Mouse (Mus musculus) bone marrow, adult 2 months (tissue): ENCODE measurements at regions not wholly inside any gene's neighbourhood (a gene's known extent, or its start where the extent isn't known, plus 50 kb on each side); places are given as distances from the start of the nearest gene placed in this dataset.

Source experiments
- CTCF ChIP-seq: fragments of 200-500 bp; IDR thresholded peaks from 2 replicates; pipeline ENCODE4 v1.5.1; 2011; ENCODE audit warnings: low read length, control low read depth; ENCODE audit not compliant: control insufficient read depth, insufficient read depth
- POLR2A ChIP-seq: fragments of 200-500 bp; IDR thresholded peaks from 2 replicates; pipeline ENCODE4 v1.6.1; 2011; ENCODE audit warnings: low read depth, mild to moderate bottlenecking, control low read depth, low read length, borderline replicate concordance; ENCODE audit not compliant: control insufficient read depth

DNA sequence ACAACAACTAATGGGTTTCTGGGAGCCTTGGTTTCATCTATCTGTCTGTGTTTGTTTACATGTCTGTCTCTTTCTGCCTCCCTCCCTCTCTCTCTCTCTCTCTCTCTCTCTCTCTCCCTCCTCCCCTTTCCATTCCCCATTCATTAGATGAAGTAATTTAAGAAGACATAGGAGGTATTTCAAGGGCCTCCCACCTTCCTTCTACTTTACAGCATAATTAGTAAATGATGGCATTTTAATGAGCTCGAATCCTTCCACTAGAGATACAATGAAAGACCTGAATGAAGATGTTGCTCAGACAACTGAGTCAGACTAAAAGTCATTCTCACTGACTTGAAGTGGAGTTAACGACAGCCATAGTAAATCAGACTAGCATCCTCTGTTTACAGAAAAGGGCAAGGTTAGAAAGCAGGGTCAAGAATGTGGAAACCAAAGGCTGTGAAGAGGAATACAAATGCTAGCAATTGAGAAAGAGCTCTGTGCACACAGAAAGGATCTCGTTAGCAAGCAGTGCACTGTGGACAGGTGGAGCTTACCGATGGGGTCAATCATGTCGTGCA is 111.1 kb upstream of the Ccn2 start:
- TF ChIP-seq POLR2A (no peak), CTCF (no peak)
